Mouse (Mus musculus) embryonic fibroblast, embryonic 13.5 days (primary cell): Measurements from ENCODE around the gene Hoxa13.

Source experiments
- CTCF ChIP-seq: IDR thresholded peaks from 2 replicates; pipeline ENCODE4 v1.5.1; 2011; ENCODE audit warnings: mild to moderate bottlenecking, control low read depth, low read length, moderate library complexity, borderline replicate concordance; ENCODE audit not compliant: insufficient read depth
- POLR2A ChIP-seq: IDR thresholded peaks from 2 replicates; pipeline ENCODE4 v1.6.1; 2011; ENCODE audit warnings: low read depth, mild to moderate bottlenecking, control low read depth, low read length, moderate library complexity

- TF ChIP-seq POLR2A, result no peak
- no peak for TF ChIP-seq CTCF
These were observed 28.1 kb downstream of the Hoxa13 start for GRCm38 (mm10) chr6:52232568-52232965.
